Mouse (Mus musculus) limb, embryonic 15.5 days (tissue): ENCODE results near the gene Zfhx2. TPM values are rescaled to one million over a fixed set of nuclear protein-coding genes. Genes with fewer than 3 reads are reported as not detected.

Experiments used
- ATAC-seq: fragments of 200-750 bp; cut with Nextera tagmentation; 2 replicates; pipeline ENCODE4 v1.8.0; 2017; ENCODE audit warnings: low read depth, moderate TSS enrichment; ENCODE audit not compliant: insufficient number of reproducible peaks, low FRiP score, low TSS enrichment
- H3K27ac ChIP-seq: fragments of 300-500 bp; sonication (generic); 2 replicates; pipeline ENCODE4 v1.5.1; 2015; ENCODE audit warnings: moderate library complexity, mild to moderate bottlenecking, inconsistent platforms
- H3K27me3 ChIP-seq: fragments of 300-500 bp; sonication (generic); 2 replicates; pipeline ENCODE4 v1.6.1; 2015; ENCODE audit warnings: inconsistent platforms
- H3K36me3 ChIP-seq: fragments of 300-500 bp; sonication (generic); 2 replicates; pipeline ENCODE4 v1.6.1; 2015; ENCODE audit warnings: inconsistent platforms
- H3K4me1 ChIP-seq: fragments of 300-500 bp; sonication (generic); 2 replicates; pipeline ENCODE4 v1.6.1; 2015; ENCODE audit warnings: inconsistent platforms
- H3K4me2 ChIP-seq: fragments of 300-500 bp; sonication (generic); 2 replicates; pipeline ENCODE4 v1.6.1; 2015; ENCODE audit warnings: mild to moderate bottlenecking, inconsistent platforms
- H3K4me3 ChIP-seq: fragments of 300-500 bp; sonication (generic); 2 replicates; pipeline ENCODE4 v1.5.1; 2015; ENCODE audit warnings: mild to moderate bottlenecking, inconsistent platforms
- H3K9ac ChIP-seq: fragments of 300-500 bp; sonication (generic); 2 replicates; pipeline ENCODE4 v1.6.1; 2015; ENCODE audit warnings: inconsistent platforms
- H3K9me3 ChIP-seq: fragments of 300-500 bp; sonication (generic); 2 replicates; pipeline ENCODE4 v1.6.1; 2016; ENCODE audit warnings: inconsistent platforms
- WGBS: fragments of 180-500 bp; shearing (Covaris S2); methylation state at CpG from one replicate; pipeline ENCODE4 v1.1.7; 2015; 5-methylcytosine and 5-hydroxymethylcytosine counted together
- polyA plus RNA-seq: library from polyadenylated mRNA; unstranded; fragments of >200 nt; fragmentation: Nextera tagmentation; extraction: Ambion mirVana; gene quantifications from 2 replicates; pipeline ENCODE4 v1.2.1, GENCODE M21; 2015

Gene Zfhx2
- polyA plus RNA-seq, 1 experiment from 2014 or later, result 4.8 TPM

DNA sequence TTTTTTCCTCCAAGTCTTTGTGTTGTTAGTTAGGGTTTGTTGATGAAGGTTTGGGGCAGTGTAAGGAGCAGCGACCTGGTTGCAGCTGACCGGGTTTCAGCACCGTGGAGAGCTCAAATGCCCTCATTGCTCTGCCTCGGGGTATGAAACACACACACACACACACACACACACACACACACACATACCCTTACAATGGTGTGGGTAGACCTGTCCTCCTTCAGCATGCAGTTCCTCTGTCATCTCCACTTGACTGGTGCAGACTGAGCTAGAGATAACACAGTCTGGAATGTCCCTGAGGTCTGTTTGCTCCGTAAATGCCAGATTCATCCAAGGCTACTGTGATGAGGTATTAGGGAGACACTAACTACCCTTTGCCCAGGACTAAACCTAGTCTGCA, 64.9 kb downstream of the Zfhx2 start:
- H3K27me3 ChIP-seq, result no peaks in the 10 kb centered on the region
- 18% methylated on average over 5 of the region's 5 CpGs for WGBS
- H3K9ac ChIP-seq, result no peak overlapping the region
- peaks cover 35% of the 10 kb centered on the region for H3K36me3 ChIP-seq
- no peak for ATAC-seq
- H3K4me1 ChIP-seq, result peaks cover 14% of the 10 kb centered on the region
- no peak overlapping the region for H3K4me2 ChIP-seq
- H3K27ac ChIP-seq, result no peak overlapping the region
- H3K9me3 ChIP-seq, result no peaks in the 10 kb centered on the region
- no peak overlapping the region for H3K4me3 ChIP-seq

DNA sequence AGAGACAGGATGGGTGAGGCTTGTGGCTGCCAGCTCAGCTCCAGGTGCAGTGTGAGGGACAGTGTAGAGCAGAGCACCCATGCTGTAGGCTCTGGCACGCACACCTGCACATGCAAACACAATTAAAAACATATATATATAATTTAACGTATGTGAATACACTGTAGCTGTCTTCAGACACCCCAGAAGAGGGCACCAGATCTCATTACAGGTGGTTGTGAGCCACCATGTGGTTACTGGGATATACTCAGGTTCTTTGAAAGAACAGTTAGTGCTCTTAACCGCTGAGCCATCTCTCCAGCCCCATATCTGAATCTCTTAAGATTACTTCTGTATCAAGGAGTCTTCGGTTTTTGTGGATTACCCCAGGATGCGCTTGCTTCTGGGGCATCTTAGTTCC, 66.6 kb downstream of the Zfhx2 start:
- 72% methylated on average over 5 of the region's 5 CpGs for WGBS
- no peak overlapping the region for H3K9ac ChIP-seq
- H3K4me1 ChIP-seq, result peaks cover 14% of the 10 kb centered on the region
- no peaks in the 10 kb centered on the region for H3K9me3 ChIP-seq
- H3K27me3 ChIP-seq, result no peaks in the 10 kb centered on the region
- H3K4me2 ChIP-seq, result no peak overlapping the region
- H3K27ac ChIP-seq, result no peak overlapping the region
- H3K4me3 ChIP-seq, result no peak overlapping the region
- ATAC-seq, result no peak
- H3K36me3 ChIP-seq, result peaks cover 52% of the 10 kb centered on the region

- Histone ChIP-seq H3K27me3 (no peaks in the 10 kb centered on the region), H3K9me3 (no peaks in the 10 kb centered on the region), H3K4me2 (no peak overlapping the region), H3K27ac (no peak overlapping the region), H3K9ac (no peak overlapping the region), H3K4me3 (no peak overlapping the region), H3K4me1 (peaks cover 14% of the 10 kb centered on the region), H3K36me3 (peaks cover 55% of the 10 kb centered on the region)
- ATAC-seq, result no peak
- WGBS, result 63% methylated on average over 7 of the region's 7 CpGs
Observed at GRCm38 (mm10) chr14:55024236-55024635, 67.9 kb downstream of the Zfhx2 start.

GRCm38 (mm10) chr14:55023011-55023410, 69.1 kb downstream of the Zfhx2 start:
- no peak overlapping the region for H3K27ac ChIP-seq
- peaks cover 6% of the 10 kb centered on the region; the same call in 1 of the 2 replicates for H3K4me1 ChIP-seq
- peaks cover 60% of the 10 kb centered on the region for H3K36me3 ChIP-seq
- ATAC-seq, result no peak
- H3K4me3 ChIP-seq, result no peak overlapping the region
- WGBS, result 92% methylated on average over 15 of the region's 15 CpGs
- H3K4me2 ChIP-seq, result no peak overlapping the region
- no peak overlapping the region for H3K9ac ChIP-seq
- no peaks in the 10 kb centered on the region for H3K27me3 ChIP-seq
- H3K9me3 ChIP-seq, result no peaks in the 10 kb centered on the region

DNA sequence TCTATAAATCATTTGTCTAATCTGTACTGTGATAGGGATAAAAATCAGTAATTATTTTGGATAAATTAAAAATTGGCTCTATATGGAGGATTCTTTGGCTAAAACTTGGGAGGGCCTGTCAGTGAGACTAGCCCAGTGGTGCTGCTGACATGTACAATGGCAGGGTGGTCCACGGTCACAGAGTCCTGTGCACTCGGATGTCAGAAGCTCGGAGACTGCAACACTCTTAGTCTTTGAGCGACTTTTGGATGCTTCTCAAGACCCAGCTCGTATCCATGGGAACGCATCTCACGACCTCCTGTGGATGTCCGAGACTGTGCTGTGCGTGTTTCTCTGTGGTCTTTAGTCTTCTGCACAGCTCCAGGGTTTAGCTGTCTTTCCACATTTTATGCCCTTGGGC, 71.7 kb downstream of the Zfhx2 start:
- H3K36me3 ChIP-seq, result peaks cover 64% of the 10 kb centered on the region
- no peak for ATAC-seq

DNA sequence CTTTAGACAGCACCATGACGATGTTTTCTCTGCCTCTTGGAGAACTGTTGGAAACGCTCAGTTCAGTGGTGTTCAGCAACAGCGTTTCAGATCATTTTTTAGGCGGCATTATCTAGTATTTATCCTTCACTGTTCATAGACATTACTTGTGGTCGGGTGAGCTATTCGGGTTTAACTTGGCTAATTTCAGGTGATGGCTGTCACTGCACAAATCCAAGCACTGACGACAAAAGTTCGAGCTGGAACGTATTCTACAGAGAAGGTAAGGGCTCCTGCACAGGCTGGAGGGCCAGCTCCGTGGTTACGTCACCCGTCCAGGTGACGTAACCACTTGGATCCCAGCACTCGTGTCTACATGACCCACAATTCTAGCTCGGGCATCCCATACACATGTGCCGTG, 75.2 kb downstream of the Zfhx2 start:
- H3K4me1 ChIP-seq, result no peaks in the 10 kb centered on the region
- no peak overlapping the region for H3K9ac ChIP-seq
- no peak overlapping the region for H3K27ac ChIP-seq
- no peak for ATAC-seq
- 91% methylated on average over 16 of the region's 16 CpGs for WGBS
- peaks cover 31% of the 10 kb centered on the region for H3K36me3 ChIP-seq
- H3K4me2 ChIP-seq, result no peak overlapping the region
- no peak overlapping the region for H3K4me3 ChIP-seq
- H3K9me3 ChIP-seq, result no peaks in the 10 kb centered on the region
- no peaks in the 10 kb centered on the region for H3K27me3 ChIP-seq

More for the DNA sequence above, 71.7 kb downstream of the Zfhx2 start:
- Histone ChIP-seq H3K9me3 (no peaks in the 10 kb centered on the region), H3K9ac (no peak overlapping the region), H3K4me1 (no peaks in the 10 kb centered on the region), H3K27ac (no peak overlapping the region), H3K4me2 (no peak overlapping the region), H3K27me3 (no peaks in the 10 kb centered on the region), H3K4me3 (no peak overlapping the region)
- WGBS, result 86% methylated on average over 9 of the region's 9 CpGs

GRCm38 (mm10) chr14:55015767-55016111, 76.4 kb downstream of the Zfhx2 start:
- Histone ChIP-seq H3K27ac (peak overlapping the region; percentile 82), H3K9ac (peak overlapping the region; percentile 65), H3K9me3 (no peaks in the 10 kb centered on the region), H3K4me2 (peak overlapping the region; percentile 60), H3K36me3 (peaks cover 19% of the 10 kb centered on the region; the same call in 1 of the 2 replicates), H3K4me1 (no peaks in the 10 kb centered on the region), H3K4me3 (peak overlapping the region; percentile 64), H3K27me3 (no peaks in the 10 kb centered on the region)
- ATAC-seq, result no peak
- under 1% methylated on average over 17 of the region's 17 CpGs for WGBS

DNA sequence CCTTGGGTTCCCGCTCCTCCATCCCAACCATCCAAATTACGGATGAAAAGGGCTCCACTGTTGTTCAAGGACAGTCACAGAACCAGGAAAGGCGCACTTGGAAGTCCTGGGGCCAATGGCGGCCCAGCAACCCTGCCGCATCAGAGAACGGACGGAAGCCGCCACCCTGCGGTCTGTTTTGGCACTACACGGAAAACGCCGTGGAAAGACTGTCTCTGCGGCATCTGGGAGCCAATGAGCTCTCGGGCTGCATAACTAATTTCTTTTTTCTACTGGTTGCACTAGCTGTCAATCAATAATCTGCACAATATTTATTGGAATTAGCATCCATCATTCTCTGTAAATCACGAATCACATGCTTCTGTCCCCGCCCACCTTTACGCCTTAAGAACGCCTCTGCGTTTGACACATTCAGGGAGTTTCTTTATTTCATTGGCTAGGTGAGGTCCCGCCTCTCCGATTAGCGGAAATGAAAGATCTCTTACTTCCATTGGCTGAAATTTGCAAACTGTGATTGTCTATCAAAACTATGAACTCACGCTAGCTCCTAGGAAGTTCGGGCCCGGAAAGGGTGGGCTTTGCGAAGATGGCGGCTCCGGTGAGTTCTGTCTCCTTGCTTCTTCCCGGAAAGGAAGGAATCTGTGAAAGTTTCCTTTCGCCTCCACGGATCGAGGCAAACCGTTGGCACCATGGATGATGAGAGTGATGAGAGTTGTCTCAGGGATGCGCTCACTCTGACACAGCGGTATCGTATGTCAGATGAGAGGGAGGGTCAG, 76.9 kb downstream of the Zfhx2 start, which contains the start of gene Ngdn:
Ngdn (plus strand) TSS at position 464 of the 776 bp plus-strand sequence.
- Histone ChIP-seq H3K27ac (peak within 1 kb of the TSS; percentile 95), H3K4me3 (peak within 1 kb of the TSS; percentile 64), H3K36me3 (peaks cover 14% of the 10 kb centered on the region; the same call in 1 of the 2 replicates), H3K4me2 (peak within 1 kb of the TSS; percentile 72), H3K4me1 (no peaks in the 10 kb centered on the region), H3K9ac (peak within 1 kb of the TSS; percentile 67), H3K27me3 (no peaks in the 10 kb centered on the region), H3K9me3 (no peaks in the 10 kb centered on the region)
- ATAC-seq, result peak; percentile 97
- WGBS, result under 1% methylated on average over 36 of the region's 36 CpGs

DNA sequence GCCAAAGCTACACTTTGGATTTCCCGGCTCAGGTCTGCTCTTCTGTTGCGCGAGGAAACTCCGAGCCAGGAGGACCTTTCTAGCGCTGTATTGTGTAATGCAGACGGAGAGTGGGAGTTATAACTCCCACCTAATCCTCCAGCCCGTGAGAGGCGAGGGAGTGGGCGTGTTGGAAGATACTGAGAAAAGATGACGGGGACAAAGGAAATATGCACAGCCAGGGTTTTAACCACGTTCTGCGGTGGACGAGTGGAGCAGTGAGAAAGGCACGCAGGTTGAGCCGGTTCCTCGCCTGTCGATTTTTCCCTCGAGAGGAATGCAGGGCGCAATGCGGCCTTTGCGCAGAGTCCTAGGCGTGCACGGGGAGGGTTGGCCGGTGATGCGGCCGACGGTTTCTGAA, 77.5 kb downstream of the Zfhx2 start:
- under 1% methylated on average over 27 of the region's 27 CpGs for WGBS

DNA sequence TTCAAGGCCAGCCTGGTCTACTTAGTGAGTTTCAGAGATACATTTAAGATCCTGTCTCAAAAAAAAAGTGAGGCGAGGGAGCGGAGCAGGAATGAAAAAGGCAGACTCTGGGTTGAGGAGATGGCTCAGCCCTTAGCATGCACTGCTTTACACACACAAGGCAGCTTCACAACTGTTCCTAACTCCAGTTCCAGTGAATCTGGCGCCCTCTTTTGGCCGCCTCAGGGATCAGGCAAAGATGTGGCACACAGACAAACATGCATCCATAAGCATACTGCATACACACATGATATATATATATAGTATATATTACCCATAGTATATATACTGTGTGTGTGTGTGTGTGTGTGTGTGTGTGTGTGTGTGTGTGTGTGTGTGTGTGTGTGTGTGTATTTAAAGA, 81.0 kb downstream of the Zfhx2 start:
- no peak overlapping the region for H3K4me2 ChIP-seq
- H3K4me3 ChIP-seq, result no peak overlapping the region
- no peaks in the 10 kb centered on the region for H3K4me1 ChIP-seq
- no peak for ATAC-seq
- H3K27ac ChIP-seq, result no peak overlapping the region
- H3K36me3 ChIP-seq, result no peaks in the 10 kb centered on the region
- H3K9me3 ChIP-seq, result no peaks in the 10 kb centered on the region
- 63% methylated on average over 4 of the region's 4 CpGs for WGBS
- H3K27me3 ChIP-seq, result no peaks in the 10 kb centered on the region
- H3K9ac ChIP-seq, result no peak overlapping the region

More for the DNA sequence above, 77.5 kb downstream of the Zfhx2 start:
- Histone ChIP-seq H3K4me1 (no peaks in the 10 kb centered on the region), H3K4me2 (peak overlapping the region; percentile 72), H3K9ac (peak overlapping the region; percentile 67), H3K9me3 (no peaks in the 10 kb centered on the region), H3K36me3 (peaks cover 14% of the 10 kb centered on the region; the same call in 1 of the 2 replicates), H3K4me3 (peak overlapping the region; percentile 55), H3K27ac (peak overlapping the region; percentile 95), H3K27me3 (no peaks in the 10 kb centered on the region)
- ATAC-seq, result peak; percentile 58
